Mouse (Mus musculus) activated CD4-positive, CD25-positive, alpha-beta regulatory T cell, adult 4 months (primary cell): Measurements from ENCODE around the gene 4933428M09Rik. TPM values are rescaled to one million over a fixed set of nuclear protein-coding genes. Genes with fewer than 3 reads are reported as not detected.
"Not testable (repeated sequence)": the region's sequence is repeated elsewhere in the genome, so short reads cannot be mapped to it uniquely, and the experiment has no call there.

ENCODE experiments used
- ATAC-seq: one replicate; pipeline ENCODE4 v1.8.0; 2017
- polyA plus RNA-seq, 2 experiments: library from polyadenylated mRNA; unstranded; fragments of 100-300 nt; shearing (Covaris generic); gene quantifications; one replicate each; pipeline ENCODE4 v1.2.1; 2017

Gene 4933428M09Rik
- polyA plus RNA-seq: not detected

DNA sequence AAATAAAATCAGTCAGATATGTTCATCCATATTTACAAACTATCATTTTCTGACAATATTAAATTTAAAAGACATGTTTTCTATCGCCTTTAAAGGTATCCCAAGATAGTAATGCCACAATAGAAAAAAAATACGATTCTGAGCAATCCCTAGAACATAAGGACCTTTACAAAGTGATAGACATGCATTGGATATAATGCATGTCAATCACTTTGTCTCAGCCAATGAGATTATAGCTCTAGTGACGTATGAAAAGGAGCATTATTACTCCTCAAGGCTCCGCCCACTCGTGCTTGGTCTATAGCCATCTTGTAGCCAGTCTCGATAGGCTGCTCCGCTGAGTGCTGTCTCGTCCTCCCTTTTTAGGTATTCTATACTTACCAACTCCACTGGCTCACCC lies at the start of gene 4933428M09Rik:
Gene 4933428M09Rik (plus strand): TSS at position 301 of the 400 bp plus-strand sequence.
- no peak for ATAC-seq

DNA sequence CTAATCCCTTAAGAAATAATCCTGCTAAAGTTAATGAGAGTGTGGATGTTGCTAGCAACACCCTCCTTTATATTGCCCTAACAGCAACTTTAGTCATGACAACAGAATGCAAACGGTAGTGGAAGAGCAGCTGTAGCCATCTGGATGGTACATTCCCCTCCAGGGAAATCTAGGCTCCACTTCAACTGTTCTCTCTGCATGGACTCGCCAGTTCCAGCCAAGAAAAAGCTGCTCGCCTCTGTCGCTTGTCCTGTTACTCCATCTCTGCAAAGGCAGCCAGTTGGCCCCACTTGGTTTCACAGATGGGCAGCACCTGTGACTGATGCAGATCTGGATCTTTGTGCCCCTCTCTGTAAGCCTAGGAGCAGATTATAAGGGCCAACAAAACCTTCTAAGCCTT lies 45.0 kb upstream of the 4933428M09Rik start:
- ATAC-seq: no peak

DNA sequence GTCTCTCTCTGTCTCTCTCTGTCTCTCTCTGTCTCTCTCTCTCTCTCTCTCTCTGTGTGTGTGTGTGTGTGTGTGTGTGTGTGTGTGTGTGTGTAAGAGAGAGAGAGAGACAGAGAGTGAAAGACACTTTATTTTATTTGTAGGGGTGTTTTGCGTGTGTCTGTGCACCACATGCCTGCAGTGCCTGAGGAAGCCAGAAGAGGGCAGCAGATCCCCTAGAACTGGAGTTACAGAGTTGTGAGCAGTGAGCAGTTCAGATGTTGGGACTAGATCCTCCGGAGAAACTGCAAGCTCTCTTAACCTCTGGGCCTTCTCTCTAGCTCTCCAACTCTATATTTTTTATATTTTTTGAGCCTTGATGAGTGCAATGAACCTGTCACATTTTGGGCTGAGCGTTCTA lies 12.5 kb downstream of the 4933428M09Rik start:
- not testable (repeated sequence) for ATAC-seq

DNA sequence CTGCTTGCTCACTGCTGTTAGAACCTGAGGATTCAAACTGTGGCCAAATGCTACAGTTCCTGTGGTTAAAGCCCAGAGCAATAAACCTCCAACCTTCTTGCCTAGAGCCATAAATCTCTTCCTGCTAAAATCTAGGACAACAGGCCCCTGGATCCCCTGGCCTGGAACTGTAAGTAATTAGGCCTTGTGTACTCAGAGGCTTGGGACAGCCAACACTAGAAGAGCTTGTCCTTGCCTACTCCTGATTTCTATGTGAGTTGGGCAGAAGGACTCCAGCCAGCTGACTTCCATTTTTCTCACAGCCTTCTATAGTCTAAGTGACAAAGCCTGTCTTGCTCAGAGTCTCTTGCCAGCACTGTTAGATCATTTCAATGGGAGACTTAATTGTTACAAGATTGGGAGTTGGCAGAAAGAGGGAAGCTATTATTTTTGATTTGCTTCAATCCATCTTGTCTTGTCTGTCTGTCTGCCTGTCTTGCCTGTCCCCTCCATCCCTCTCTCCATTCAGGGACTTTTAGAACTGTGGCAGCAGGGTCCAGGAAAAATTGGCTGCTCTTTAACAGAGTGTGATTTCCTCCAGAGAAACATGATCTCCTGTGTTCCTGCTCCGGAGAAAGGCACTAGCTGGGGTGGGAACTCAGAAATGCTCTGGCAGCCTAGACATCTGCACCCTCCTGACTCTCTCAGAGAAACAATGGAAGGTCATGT lies 15.7 kb downstream of the 4933428M09Rik start:
- ATAC-seq: no peak

DNA sequence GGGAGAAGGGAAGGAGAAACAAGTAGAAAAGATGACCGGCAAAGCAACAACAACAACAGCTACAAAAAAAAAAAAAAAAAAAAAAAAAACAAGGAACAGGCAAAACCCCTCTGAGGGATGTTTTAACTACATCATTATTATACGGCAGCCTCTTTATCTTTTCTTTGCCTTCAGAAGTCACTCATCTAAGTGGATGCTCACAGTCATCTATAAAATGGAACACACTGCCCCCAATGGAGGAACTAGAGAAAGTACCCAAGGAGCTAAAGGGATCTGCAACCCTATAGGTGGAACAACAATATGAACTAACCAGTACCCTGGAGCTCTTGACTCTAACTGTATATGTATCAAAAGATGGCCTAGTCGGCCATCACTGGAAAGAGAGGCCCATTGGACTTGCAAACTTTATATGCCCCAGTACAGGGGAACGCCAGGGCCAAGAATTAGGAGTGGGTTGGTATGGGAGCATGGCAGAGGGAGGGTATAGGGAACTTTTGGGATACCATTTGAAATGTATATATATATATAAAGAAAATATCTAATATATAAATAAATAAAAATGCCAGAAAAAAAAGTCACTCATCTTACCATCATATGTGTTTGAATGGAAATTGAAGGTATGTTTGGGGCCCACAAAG lies 30.3 kb downstream of the 4933428M09Rik start:
- ATAC-seq: not testable (repeated sequence)

DNA sequence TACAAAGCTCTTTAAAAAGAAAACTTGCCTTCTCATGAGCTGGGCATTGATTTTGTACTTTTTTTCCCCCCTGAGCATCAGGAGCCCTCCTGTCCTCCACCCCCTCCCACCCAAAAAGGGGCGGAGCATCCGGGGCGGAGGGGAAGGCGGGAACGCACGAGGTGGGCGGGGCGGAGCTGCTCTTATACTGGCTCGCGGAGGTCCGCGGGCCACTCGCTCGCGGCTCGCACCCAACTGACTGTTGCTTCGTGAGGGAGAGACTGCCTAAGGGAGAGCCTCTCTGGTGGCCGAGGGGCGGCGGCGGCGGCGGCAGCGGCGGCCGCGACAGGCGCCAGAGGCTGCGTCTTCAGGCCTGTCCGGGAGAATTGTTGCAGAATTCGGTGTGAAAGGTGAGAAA lies 30.8 kb downstream of the 4933428M09Rik start, which contains the start of gene Mum1l1:
Gene Mum1l1 (plus strand): TSS at position 214 of the 397 bp plus-strand sequence.
- no peak for ATAC-seq

DNA sequence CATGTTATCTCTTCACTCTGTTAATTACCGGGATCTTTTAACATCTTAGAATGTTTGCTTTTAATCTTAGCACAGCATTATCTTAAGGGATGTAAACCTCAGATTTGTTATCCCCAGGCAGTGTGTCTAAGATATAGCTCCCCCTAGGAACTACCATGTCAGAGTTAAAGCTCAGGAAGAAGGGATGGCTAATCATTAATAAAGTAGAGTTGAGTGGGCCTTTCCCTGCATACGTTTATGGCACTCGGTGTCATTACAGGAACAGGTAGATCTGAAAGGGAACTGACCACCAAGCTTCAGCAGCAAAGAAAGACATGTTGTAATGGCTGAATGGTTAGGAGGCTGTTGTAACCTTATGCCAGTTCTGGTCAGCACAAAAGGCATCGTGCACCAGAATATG lies 35.7 kb downstream of the 4933428M09Rik start:
- ATAC-seq: no peak

DNA sequence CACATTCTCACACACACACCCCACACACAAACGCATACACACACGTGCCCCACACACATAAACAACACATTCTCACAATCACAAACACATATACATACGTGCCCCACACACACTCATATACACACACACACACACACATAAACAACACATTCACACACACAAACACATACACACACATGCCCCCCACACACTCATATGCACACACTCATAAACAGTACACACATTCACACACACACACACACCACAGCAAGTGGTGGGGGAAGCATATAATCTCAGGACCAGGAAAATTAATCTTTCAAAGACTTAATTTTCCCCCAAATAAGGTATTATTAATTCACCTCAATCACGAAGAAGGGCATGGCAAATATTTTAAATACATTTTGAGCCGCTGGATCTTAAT lies 37.4 kb downstream of the 4933428M09Rik start:
- ATAC-seq: no peak

DNA sequence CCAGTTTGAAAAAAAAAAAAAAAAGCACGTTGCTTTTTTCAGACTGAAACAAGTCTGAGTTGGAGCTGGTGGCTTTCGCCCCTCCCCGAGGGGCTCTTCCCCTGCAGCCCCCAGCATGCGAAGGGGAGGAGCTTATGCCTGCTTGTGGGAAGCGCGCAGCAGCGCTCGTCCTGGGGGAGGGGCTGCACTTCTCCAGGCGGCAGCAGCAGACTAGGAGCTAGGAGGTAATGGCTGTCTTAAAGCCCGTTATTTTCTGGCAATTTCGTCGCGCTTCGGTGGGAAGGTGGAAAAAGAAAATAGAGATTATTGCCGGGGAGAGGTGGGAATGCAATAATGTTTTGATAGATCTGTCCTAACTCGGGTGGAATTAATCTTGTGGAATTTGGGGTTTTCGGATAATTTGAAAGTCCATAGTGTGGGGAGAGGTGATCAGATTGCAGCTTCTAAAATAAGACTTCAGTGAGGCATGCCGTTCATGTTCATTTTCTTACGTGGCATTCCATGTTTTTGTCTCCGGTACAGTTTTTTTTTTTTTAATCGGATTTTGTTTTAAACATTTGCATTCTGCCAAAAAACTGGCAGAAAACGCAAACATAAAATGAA lies 38.1 kb downstream of the 4933428M09Rik start:
- no peak for ATAC-seq

DNA sequence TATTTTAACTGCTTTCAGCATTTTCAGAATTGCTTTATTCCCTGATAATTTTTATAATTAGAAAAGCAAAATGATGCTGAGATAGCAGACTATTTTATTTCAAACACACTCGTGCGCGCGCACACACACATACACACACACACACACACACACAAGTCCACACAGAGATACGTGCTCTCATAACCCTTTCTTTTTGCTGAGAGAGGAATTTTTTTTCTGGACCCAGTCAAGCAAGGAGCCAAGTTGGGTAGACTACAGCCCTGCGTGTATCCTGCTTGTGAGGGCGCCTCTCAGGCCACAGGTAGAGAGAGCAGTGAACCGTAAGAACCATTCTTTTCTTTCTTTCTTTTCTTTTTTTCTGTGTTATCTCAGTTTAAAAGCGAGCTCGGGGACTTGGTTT lies 38.7 kb downstream of the 4933428M09Rik start:
- ATAC-seq: no peak

DNA sequence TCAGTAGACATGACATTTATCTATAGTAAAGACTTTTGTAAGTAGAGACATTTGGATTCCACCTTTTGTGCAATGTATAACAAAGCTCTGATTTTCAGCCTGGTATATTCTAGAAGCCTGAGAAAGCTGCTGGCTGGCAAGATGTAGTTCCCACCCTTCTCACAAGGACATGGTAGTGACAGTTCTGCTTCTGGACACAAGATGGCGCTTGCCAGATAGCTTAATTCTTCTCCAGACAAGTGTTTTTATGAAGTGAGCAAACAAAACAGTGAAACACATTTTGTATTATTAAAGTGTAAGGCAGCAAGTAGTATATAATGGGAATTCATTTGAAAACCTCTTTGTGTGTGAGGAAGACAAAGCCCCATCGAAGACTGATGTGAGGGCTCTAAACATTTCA lies 40.0 kb downstream of the 4933428M09Rik start:
- ATAC-seq: no peak

DNA sequence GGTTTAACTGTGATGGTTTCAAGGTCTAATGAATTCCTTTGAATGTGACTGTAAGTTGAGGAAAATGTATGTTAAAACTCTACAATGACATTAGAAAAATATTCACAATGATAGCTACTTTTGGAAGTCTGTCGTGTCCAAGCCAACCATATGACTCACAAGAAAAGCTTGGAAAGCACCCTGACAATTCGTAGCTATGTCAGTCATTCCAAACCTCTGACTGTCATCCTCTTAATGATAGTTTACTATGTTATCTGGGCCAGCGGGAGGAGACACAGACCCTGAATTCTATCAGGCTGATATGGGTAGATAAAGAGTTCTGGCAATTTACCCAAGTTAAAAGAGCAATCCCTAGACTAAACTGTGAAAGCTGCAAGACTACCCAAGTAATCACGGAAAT lies 41.8 kb downstream of the 4933428M09Rik start:
- ATAC-seq: no peak

DNA sequence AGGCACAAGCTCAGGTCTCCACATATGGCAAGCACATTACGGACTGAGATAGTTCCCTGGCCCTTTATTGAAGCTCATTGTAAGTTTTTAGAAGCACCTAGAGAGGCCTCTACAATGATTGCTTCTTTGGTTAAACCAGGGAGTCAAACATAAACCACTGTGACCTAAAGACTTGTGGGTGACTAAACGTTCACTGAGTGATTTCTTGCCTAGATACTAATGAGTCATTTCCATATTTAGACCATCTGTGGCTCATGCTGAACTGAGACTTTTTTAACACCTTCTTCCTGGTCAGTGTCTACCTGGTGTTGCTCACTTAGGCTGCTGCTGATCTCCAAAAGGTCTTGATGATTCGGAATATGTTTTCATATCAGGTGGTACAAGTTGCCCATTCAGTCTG lies 42.9 kb downstream of the 4933428M09Rik start:
- no peak for ATAC-seq

Other genes starting within 250 kb of the 4933428M09Rik start
- not detected for gene Serpina7, start 94.0 kb upstream of the 4933428M09Rik start, polyA plus RNA-seq
- gene 4930513O06Rik, start 93.0 kb upstream of the 4933428M09Rik start, polyA plus RNA-seq: not detected
- gene Mum1l1, start 30.8 kb downstream of the 4933428M09Rik start, polyA plus RNA-seq: not detected
- not detected for gene Trap1a, start 154.5 kb downstream of the 4933428M09Rik start, polyA plus RNA-seq